Mouse (Mus musculus) cortical plate, adult 2 months (tissue): Measurements from ENCODE around the gene Pdpk1. TPM values are rescaled to one million over a fixed set of nuclear protein-coding genes. Genes with fewer than 3 reads are reported as not detected.

ENCODE experiments used
- H3K27ac ChIP-seq: fragments of 200-500 bp; 2 replicates; pipeline ENCODE4 v1.5.1; 2012; ENCODE audit warnings: low read length, control low read depth, inconsistent platforms; ENCODE audit not compliant: insufficient read depth
- H3K4me1 ChIP-seq: fragments of 200-500 bp; 2 replicates; pipeline ENCODE4 v1.6.1; 2011; ENCODE audit warnings: low read length; ENCODE audit not compliant: control insufficient read depth, insufficient read depth
- H3K4me3 ChIP-seq: fragments of 200-500 bp; 2 replicates; pipeline ENCODE4 v1.5.1; 2011; ENCODE audit warnings: mild to moderate bottlenecking, low read length, control low read depth; ENCODE audit not compliant: insufficient read depth
- CTCF ChIP-seq: fragments of 200-500 bp; IDR thresholded peaks from 2 replicates; pipeline ENCODE4 v1.5.1; 2011; ENCODE audit warnings: mild to moderate bottlenecking, control low read depth, low read length; ENCODE audit not compliant: insufficient read depth; ENCODE audit errors: extremely low read depth
- POLR2A ChIP-seq: fragments of 200-500 bp; IDR thresholded peaks from 2 replicates; pipeline ENCODE4 v1.6.1; 2011; ENCODE audit warnings: mild to moderate bottlenecking, low read length, control low read depth; ENCODE audit not compliant: insufficient read depth; ENCODE audit errors: extremely low read depth
- polyA plus RNA-seq: library from polyadenylated mRNA; depleted of rRNA; stranded (reverse); fragments of >200 nt; gene quantifications from 2 replicates; pipeline ENCODE4 v1.2.3, GENCODE M21; 2012

Pdpk1 gene
- polyA plus RNA-seq, 1 experiment: 44.8 TPM

DNA sequence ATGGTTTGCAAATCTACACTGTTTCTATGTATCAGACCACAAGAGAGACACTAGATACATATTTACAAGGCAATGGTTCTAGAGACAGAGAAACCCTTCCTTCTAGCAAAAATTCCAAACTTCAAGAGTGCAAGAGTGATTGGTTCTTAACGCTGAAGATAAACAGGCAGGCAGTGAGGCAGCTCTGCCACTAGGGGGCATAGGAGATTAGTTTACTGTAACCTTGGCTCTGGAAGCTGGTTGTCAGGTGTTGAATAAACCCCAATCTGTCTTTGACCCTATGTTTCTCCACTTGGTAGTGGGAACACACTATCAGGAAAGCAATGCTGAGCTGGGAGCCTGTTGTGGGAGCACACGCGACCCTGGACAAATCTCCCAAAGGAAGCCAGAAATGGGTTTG is 22.7 kb upstream of the Pdpk1 start:
- Histone ChIP-seq H3K4me3 (no peak overlapping the region), H3K27ac (no peak overlapping the region)
- peak; percentile 92 for TF ChIP-seq CTCF
- no peak for TF ChIP-seq POLR2A

GRCm38 (mm10) chr17:24171738-24172137 is 21.0 kb upstream of the Pdpk1 start:
- H3K27ac ChIP-seq: no peak overlapping the region
- H3K4me3 ChIP-seq: no peak overlapping the region
- TF ChIP-seq POLR2A (no peak), CTCF (no peak)
- no peaks in the 10 kb centered on the region; the same call in 1 of the 2 replicates for H3K4me1 ChIP-seq

More for the DNA sequence above, 22.7 kb upstream of the Pdpk1 start:
- no peaks in the 10 kb centered on the region for H3K4me1 ChIP-seq

DNA sequence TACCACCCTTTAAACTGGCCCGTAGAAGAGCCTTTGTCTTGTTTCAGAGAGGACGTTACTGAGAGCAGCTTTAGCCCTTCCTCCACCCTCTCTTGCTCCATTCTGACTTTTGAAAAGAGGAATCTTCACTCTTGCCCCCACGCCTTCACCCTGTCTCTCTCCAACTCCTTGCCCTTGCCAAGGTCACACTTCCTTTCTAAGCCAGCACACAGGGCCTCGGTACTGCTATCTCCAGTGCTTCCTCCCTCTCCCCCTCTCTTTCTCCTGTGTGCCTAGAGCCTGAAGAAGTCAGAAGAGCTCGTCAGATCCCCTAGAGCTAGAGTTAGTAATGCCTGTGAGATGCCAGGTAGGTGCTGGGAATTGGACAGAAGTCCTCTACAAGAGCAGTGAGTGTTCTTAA is 20.0 kb upstream of the Pdpk1 start:
- Histone ChIP-seq H3K4me3 (no peak overlapping the region), H3K27ac (0 out of 2 replicates have a peak overlapping the region, but pooled peaks have one; percentile 8), H3K4me1 (peaks cover 3% of the 10 kb centered on the region; the same call in 1 of the 2 replicates)
- TF ChIP-seq CTCF: no peak

DNA sequence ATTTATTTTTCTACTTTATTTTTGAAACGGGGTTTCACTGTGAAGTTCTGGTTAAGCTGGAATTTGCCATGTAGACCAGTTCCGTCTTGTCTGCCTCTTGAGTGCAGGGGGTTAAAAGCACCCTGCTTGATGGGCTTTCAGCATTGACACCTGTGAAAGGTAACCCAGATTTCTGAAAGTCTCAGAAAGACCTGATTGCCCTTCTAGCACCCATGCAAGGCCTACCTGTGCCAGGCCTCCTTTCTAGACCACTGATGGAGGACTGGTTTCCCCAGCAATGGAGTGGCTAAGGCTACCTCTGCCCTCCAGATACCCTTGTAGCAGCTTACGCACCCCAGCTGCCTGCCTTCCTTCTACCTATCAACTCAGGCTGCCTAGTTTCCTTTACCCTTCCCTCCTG is 19.4 kb upstream of the Pdpk1 start:
- Histone ChIP-seq H3K4me3 (peak overlapping the region; percentile 93), H3K4me1 (peaks cover 7% of the 10 kb centered on the region; the same call in 1 of the 2 replicates), H3K27ac (0 out of 2 replicates have a peak overlapping the region, but pooled peaks have one; percentile 8)
- TF ChIP-seq POLR2A: no peak
- no peak for TF ChIP-seq CTCF

- peaks cover 7% of the 10 kb centered on the region; the same call in 1 of the 2 replicates for H3K4me1 ChIP-seq
- peak within 1 kb of the TSS; percentile 93 for H3K4me3 ChIP-seq
- TF ChIP-seq POLR2A (peak; percentile 97), CTCF (no peak)
- peak within 1 kb of the TSS; percentile 100 for H3K27ac ChIP-seq
These were observed 18.8 kb upstream of the Pdpk1 start, which contains the start of gene Atp6v0c for GRCm38 (mm10) chr17:24169317-24170065. Gene Atp6v0c, minus strand, starts transcription at chr17:24169702.

- peaks cover 7% of the 10 kb centered on the region; the same call in 1 of the 2 replicates for H3K4me1 ChIP-seq
- H3K27ac ChIP-seq: peak overlapping the region; percentile 100
- peak overlapping the region; percentile 93 for H3K4me3 ChIP-seq
- TF ChIP-seq POLR2A: no peak
- no peak for TF ChIP-seq CTCF
These were observed 18.0 kb upstream of the Pdpk1 start for GRCm38 (mm10) chr17:24168590-24169277.

DNA sequence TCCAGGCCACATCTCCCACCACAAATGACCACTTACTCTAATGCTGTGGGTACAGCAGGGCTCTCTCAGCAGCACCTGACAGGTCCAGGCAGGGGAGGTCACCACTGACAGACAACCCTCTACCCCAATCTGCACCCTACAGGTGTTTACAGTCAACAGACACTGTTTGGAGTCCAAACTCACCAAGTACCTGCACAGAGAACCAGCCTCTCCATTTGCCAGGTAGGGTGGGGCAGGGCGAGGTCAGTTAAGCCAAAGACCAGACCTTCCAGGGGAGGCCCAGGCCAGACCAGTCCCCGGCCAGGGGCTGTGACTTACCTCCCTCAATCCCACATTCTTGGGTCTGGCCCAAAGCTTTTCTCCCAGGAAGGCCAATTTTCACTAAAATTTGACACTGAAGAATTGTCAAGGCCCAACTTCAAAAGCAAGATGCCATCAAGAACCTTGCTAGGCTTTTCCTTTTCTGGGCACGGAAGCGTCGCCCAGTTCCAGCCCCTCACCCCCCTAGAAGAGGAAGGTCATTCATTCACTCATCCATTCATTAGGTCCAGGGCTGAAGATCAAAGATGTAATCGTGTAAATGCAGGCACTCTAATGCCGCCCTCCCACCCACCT is 17.3 kb upstream of the Pdpk1 start:
- Histone ChIP-seq H3K4me3 (peak overlapping the region; percentile 93), H3K4me1 (peaks cover 7% of the 10 kb centered on the region; the same call in 1 of the 2 replicates), H3K27ac (no peak overlapping the region)
- TF ChIP-seq POLR2A (no peak), CTCF (no peak)

- no peak for TF ChIP-seq CTCF
- TF ChIP-seq POLR2A: no peak
- Histone ChIP-seq H3K4me1 (peaks cover 7% of the 10 kb centered on the region; the same call in 1 of the 2 replicates), H3K4me3 (peak overlapping the region; percentile 93; the same call in 1 of the 2 replicates), H3K27ac (no peak overlapping the region)
These were observed 16.4 kb upstream of the Pdpk1 start for GRCm38 (mm10) chr17:24167120-24167519.

DNA sequence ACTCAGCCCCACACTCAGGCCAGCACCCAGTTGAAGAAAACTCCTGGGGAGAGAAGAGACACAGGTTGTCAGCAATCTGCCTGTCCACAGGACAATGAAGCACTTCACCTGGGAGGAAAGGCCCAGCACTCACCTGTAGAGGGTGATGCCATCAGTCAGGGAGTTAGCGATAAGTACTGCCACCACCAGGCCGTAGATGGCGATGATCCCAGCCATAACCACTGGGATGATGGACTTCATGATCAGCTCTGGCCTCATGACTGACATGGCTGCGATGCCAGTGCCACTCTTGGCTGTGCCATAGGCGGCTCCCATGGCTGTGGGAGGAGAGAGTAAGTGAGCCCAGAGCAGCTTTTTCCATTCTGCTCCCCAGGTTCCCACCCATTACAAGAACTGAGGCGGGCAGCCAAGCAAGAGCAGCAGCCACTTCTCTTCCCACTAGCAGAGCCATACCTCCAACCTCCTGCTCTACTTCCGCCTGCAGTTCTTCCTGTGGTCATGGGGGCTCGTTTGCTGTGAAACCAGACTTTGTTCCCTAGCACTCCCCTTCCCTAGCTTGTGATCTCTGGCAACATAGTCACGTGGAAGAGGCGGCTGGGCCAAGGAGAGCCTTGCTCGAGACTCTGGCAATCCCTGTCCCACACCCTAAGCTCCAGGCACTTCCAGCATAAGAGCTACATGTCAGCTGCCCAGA is 14.0 kb upstream of the Pdpk1 start:
- Histone ChIP-seq H3K27ac (0 out of 2 replicates have a peak overlapping the region, but pooled peaks have one; percentile 30), H3K4me3 (no peak overlapping the region), H3K4me1 (peaks cover 7% of the 10 kb centered on the region; the same call in 1 of the 2 replicates)
- TF ChIP-seq CTCF (no peak), POLR2A (no peak)
